Mouse (Mus musculus): Measurements from ENCODE around the gene Zic1. TPM values are rescaled to one million over a fixed set of nuclear protein-coding genes. Genes with fewer than 3 reads are reported as not detected.

Gene Zic1
- total RNA-seq, 2 experiments from 2014 or later: not detected

GRCm38 (mm10) chr9:91384693-91385560 lies 19.3 kb upstream of the Zic1 start:
- DNase-seq (ENCODE audit: low spot score): no peak
- intact Hi-C loops (cut with DNase I): no loop called here

GRCm38 (mm10) chr9:91384136-91384500 lies 18.5 kb upstream of the Zic1 start:
- no peak for DNase-seq (ENCODE audit: low spot score)
- intact Hi-C loops (cut with DNase I): no loop called here

GRCm38 (mm10) chr9:91383441-91384135 lies 18.0 kb upstream of the Zic1 start:
- DNase-seq (ENCODE audit: low spot score): no peak
- intact Hi-C loops (cut with DNase I): no loop called here

GRCm38 (mm10) chr9:91382471-91383255 lies 17.1 kb upstream of the Zic1 start:
- no peak for DNase-seq (ENCODE audit: low spot score)
- intact Hi-C loops (cut with DNase I): no loop called here

GRCm38 (mm10) chr9:91382111-91382379 lies 16.4 kb upstream of the Zic1 start:
- DNase-seq (ENCODE audit: low spot score): no peak
- intact Hi-C loops (cut with DNase I): no loop called here

GRCm38 (mm10) chr9:91381284-91382110 lies 15.9 kb upstream of the Zic1 start:
- no peak for DNase-seq (ENCODE audit: low spot score)
- intact Hi-C loops (cut with DNase I): no loop called here

- intact Hi-C loops (cut with DNase I): no loop called here
- no peak for DNase-seq (ENCODE audit: low spot score)
Observed at GRCm38 (mm10) chr9:91380458-91380914, 14.9 kb upstream of the Zic1 start.

- intact Hi-C loops (cut with DNase I): no loop called here
Observed at GRCm38 (mm10) chr9:91379781-91380457, 14.3 kb upstream of the Zic1 start.

GRCm38 (mm10) chr9:91379300-91379635 lies 13.7 kb upstream of the Zic1 start:
- intact Hi-C loops (cut with DNase I): no loop called here

More at GRCm38 (mm10) chr9:91379781-91380457, 14.3 kb upstream of the Zic1 start:
- no peak for DNase-seq (ENCODE audit: low spot score)

GRCm38 (mm10) chr9:91378411-91379299 lies 13.0 kb upstream of the Zic1 start:
- DNase-seq (ENCODE audit: low spot score): no peak
- intact Hi-C loops (cut with DNase I): no loop called here

More at GRCm38 (mm10) chr9:91379300-91379635, 13.7 kb upstream of the Zic1 start:
- no peak for DNase-seq (ENCODE audit: low spot score)

- intact Hi-C loops (cut with DNase I): no loop called here
- no peak for DNase-seq (ENCODE audit: low spot score)
Observed at GRCm38 (mm10) chr9:91377873-91378150, 12.2 kb upstream of the Zic1 start.

GRCm38 (mm10) chr9:91377036-91377872 lies 11.6 kb upstream of the Zic1 start:
- intact Hi-C loops (cut with DNase I): no loop called here

GRCm38 (mm10) chr9:91374665-91375064 lies 9.1 kb upstream of the Zic1 start:
- intact Hi-C loops (cut with DNase I): no loop called here
- no peak for DNase-seq (ENCODE audit: low spot score)

More at GRCm38 (mm10) chr9:91377036-91377872, 11.6 kb upstream of the Zic1 start:
- no peak for DNase-seq (ENCODE audit: low spot score)

GRCm38 (mm10) chr9:91373811-91374575 lies 8.4 kb upstream of the Zic1 start:
- intact Hi-C loops (cut with DNase I): no loop called here
- DNase-seq (ENCODE audit: low spot score): no peak

GRCm38 (mm10) chr9:91371608-91372007 lies 6.0 kb upstream of the Zic1 start:
- intact Hi-C loops (cut with DNase I): no loop called here
- no peak for DNase-seq (ENCODE audit: low spot score)

- DNase-seq (ENCODE audit: low spot score): no peak
- intact Hi-C loops (cut with DNase I): no loop called here
Observed at GRCm38 (mm10) chr9:91371011-91371410, 5.4 kb upstream of the Zic1 start.

GRCm38 (mm10) chr9:91370191-91370708 lies 4.6 kb upstream of the Zic1 start:
- no peak for DNase-seq (ENCODE audit: low spot score)
- intact Hi-C loops (cut with DNase I): no loop called here

All from heart, postnatal 25 days (tissue).